Mouse (Mus musculus) mouse embryonic stem cell (cell line): ENCODE results near the gene Mmp9.

ENCODE experiments used
- in situ Hi-C, 2 experiments: fragments of 300-500 bp; cut with MboI; formaldehyde crosslinking; loops; 1 replicate in 1 of 2; 3 replicates in 1 of 2; pipeline ENCODE4 v1.14.3; 2019 to 2020; ENCODE audit warnings: low sequenced_read_pairs in 2 of 2, low pct_unique_long_range_greater_than_20kb in 1 of 2, mixed read lengths in 1 of 2; ENCODE audit not compliant: unreplicated experiment in 1 of 2

Gene Mmp9

GRCm38 (mm10) chr2:164940140-164940830 is at the start of gene Mmp9:
Gene Mmp9 (plus strand): TSS chr2:164940780.
- in situ Hi-C loops: no loop called here

DNA sequence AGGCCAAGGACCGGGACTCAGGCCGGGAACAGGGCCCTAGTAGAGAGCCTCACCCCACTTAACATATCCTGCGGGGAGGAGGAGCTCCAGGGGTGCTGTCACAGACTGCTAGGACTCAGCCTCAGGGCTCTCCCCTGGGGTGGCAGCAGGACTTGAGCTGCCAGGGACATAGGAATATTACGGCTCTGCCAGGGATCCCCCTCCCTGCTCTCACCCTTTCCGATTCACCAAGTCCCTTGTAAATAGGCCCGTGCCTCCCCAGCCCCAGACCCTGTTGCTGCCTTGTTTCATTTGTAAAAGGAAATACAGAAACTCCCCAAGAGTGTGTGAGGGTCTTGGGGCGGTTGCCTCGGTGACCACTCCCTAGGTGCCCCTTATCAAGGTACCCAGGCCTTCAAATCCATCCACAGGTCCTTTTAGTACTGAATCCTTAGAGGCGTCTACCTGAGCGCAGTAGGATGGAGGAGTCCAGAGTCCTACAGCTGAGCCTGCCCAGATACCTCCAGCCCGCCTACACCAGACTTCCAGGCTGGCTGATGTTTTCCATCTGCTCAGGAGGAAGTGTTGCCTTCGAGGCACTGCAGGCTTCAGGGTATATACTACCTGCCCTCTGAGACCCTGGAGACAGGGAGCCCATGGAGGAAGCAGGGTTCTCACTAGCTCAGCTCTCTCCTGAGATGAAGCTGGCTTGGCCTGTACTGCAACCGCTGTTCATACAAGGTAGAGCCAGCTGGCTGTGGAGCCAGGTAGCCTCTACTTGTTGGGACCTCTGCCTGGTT is 49.3 kb upstream of the Mmp9 start:
- in situ Hi-C loops: loop anchor here in 1 of 2 experiments (10.0 kb wide), 1 partner anchor 46 kb away; no protein-coding TSS in a partner anchor

DNA sequence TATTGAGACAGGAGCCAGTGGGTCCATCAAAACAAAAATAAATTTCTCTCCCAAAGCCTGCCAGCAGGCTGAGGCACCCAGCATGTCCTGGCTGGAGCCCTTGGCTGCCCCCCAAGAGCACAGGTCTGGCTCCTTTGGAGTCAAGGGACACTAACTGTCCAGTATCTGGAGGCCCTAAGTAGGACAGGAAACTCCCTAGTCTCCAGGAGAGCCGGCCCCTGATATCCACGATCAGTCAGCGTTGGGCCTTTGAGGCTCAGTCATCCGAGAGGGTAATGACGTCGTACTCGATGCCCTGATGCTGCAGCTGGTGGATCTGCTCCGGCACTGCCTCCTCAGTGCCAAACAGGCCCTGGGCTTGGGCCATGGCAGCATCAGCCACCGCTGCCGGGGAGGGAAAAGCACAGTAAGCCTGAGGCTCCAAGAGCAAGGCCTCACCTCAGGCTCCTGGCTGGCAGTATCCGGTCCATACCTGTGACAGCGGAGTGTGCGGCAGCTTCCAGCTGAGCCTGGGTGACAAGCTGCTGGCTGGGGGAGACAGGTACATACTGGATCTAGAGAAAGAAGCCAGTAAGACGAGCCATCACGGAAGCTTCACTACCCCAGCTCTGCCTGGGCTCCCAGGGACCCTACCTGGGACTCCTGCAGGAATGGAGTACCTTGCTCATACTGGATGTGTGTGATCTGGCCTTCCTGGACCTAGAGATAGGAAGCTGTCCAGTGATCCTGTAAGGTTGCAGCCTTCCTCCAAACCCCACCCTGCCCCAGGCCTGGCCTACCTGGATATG is 48.5 kb upstream of the Mmp9 start:
- in situ Hi-C loops: loop anchor here in 1 of 2 experiments (10.0 kb wide), 1 partner anchor 47 kb away; no protein-coding TSS in a partner anchor

GRCm38 (mm10) chr2:164892696-164893216 is 47.8 kb upstream of the Mmp9 start:
- in situ Hi-C loops: loop anchor here in 1 of 2 experiments (10.0 kb wide), 1 partner anchor 48 kb away; no protein-coding TSS in a partner anchor

DNA sequence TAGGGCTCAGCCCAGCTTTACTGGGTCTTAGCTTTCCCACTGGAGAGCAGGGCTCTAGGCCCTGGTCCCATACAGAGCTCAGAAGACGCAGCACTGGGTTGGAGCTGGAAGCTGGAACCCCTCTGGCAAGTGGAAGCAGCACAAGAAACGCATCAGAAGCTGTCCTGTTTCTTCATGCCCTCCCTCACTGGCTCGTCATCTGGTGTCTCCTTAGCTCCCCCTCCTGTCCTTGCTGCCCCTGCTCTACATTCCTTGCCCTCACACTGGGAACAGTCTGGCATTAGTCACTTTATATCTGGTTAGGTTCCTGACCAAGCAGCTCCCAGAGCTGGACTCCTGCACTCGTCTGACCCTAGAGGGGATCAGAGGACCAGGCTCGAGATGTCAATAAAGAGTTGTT is 46.5 kb upstream of the Mmp9 start:
- in situ Hi-C loops: loop anchor here in 1 of 2 experiments (10.0 kb wide), 1 partner anchor 49 kb away; no protein-coding TSS in a partner anchor

- in situ Hi-C loops: loop anchor here in 1 of 2 experiments (10.0 kb wide), 1 partner anchor 50 kb away; no protein-coding TSS in a partner anchor
Measured at GRCm38 (mm10) chr2:164894644-164895043, 45.9 kb upstream of the Mmp9 start.

GRCm38 (mm10) chr2:164895885-164896284 is 44.7 kb upstream of the Mmp9 start:
- in situ Hi-C loops: loop anchor here in 1 of 2 experiments (10.0 kb wide), 1 partner anchor 51 kb away; no protein-coding TSS in a partner anchor

DNA sequence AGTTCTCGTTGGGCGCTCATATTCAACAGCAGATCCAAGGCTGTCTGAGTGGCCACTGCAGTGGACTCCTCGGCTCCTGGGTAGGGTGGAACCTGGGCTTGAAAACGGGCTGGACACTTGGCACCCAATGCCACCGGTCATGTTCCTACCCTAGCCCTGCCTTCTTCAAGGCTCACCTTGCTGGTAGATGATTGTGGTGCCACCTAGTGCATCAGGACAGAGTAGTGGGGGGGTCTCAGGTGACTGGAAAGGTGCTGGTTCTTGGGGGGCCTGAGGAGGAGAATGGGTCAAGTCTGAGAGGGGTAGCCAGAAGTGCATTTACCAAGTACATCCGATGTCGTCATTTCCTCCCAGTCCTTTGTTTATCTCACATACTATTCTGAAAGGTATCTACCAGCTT is 42.6 kb upstream of the Mmp9 start:
- in situ Hi-C loops: loop anchor here in 1 of 2 experiments (10.0 kb wide), 1 partner anchor 53 kb away; no protein-coding TSS in a partner anchor

DNA sequence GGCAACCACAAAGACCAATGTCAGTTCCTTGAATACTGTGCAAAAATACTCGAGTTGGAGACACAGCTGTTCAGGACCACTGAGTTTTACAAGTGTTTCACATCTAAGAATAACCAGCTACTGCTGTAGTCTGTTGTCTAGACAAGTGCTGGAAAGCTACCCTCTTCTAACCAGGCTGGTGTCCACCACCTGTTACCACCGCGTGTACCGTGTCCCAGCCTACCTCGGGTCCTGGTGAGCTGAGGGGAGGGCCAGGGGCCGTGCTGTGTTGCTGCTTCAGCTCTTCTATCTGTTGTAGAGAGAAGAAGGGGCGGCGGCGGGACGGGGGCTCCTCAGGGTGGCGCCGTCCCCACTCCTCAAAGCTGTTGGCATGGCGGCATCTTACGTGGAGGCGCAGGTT is 41.5 kb upstream of the Mmp9 start:
- in situ Hi-C loops: loop anchor here in 1 of 2 experiments (10.0 kb wide), 1 partner anchor 54 kb away; no protein-coding TSS in a partner anchor

DNA sequence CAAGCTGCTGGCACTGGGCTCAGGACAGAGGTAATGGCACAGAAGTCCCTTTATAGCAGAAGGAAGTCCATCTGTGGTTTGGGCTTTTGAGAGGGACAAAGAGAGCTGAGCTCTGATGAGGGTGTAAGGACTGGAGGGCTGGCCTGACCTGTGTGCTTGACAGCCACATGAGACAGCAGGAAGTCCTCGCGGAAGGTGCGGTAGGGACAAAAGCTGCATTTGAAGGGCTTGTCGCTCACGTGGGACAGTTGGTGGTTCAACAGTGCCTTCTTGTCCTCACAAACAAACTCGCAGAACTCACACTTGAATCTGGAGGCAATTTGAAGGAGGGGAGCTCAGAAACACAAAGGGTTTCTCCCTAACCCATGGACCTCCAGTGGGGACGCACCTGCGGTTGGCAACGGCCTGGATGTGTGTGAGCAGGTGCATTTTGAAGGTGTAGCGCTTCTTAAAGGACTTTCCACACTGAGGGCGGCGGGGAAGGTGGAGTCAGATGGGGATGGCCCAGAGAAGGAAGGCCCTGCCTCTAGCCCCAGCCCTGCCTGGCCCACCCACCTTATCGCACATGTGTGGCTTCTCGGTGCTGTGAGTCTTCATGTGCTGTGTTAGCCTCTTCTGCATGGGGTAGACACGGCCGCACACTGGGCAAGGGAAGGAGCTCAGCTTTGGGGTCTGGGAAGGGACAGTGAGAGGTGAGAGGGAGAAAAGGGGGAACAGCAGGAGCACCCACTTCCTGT is 40.7 kb upstream of the Mmp9 start:
- in situ Hi-C loops: loop anchor here in 1 of 2 experiments (10.0 kb wide), 1 partner anchor 55 kb away; no protein-coding TSS in a partner anchor

- in situ Hi-C loops: no loop called here
Measured at GRCm38 (mm10) chr2:164901380-164901779, 39.2 kb upstream of the Mmp9 start.

DNA sequence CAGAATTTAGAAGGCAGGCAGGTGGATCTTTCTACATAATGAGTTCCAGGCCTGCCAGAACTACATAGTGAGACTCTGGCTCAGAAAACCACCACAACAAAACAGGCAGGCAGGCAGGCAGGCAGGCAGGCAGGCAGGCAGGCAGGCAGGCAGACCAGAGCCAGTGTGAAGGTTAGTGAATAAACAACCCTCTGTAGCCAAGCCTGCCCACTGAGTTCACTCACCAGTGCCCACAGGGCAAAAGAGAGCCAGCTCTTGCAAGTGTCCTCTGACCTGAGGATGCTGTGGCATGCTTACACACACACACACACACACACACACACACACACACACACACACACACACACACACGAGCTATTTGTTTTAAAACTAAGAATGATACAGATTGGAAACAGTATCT is 37.1 kb upstream of the Mmp9 start:
- in situ Hi-C loops: no loop called here

GRCm38 (mm10) chr2:164906071-164906470 is 34.5 kb upstream of the Mmp9 start:
- in situ Hi-C loops: no loop called here

DNA sequence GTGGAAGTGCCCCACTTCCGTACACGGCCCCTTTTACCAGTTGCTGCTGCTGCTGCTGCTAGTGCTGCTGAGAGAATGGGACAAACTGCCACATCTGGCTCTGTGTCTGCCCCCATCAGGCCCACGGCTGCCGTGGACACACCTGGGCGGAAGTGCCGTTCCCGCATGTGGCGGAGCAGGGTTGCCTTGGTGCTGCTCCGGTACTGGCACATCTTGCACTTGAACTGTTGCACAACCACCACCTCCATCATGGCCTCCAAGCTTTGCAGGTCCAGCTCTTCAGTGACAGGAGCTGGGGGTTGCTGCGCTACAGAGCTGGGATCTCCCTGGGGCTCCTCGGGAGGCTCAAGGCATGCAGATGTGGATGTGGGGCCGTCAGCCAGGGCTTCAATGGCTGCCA is 33.1 kb upstream of the Mmp9 start:
- in situ Hi-C loops: no loop called here

DNA sequence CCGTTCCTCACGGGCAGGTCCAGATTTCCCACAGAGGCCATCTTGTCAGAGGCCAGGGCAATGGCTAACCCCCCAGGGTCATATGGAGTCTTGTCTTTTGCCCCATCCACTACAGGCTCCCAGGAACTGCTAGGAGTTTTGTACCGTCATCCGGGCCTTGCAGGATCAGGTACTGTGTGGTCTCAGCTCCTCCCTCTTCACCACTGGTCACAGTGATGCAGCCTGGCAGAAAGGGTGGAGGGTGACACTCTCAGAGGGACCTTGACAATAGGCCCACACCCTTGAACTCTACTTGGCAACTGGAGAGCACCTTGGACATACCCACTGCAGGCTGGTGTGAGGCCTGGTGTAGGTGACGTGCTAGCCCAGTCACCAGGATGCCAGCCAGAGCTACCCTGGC is 32.6 kb upstream of the Mmp9 start:
- in situ Hi-C loops: no loop called here

DNA sequence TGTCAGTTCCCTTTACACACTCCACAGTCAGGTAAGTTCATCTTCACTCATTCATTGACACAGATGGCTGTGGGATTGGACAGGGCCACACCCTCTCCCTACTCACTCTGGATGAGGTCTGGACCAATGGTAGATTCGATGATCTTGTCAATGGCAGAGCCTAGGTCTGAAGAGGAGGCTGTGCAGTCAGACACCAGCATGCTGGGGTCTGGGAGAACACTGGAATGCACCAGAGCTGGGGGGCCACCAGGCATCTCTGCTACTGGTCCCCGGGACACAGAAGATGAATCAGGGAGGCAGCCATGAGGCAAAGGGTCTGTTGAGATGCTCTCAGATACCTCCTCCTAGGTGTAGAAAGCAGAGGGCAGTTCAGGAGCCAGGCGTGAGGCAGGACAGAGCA is 31.5 kb upstream of the Mmp9 start:
- in situ Hi-C loops: no loop called here

DNA sequence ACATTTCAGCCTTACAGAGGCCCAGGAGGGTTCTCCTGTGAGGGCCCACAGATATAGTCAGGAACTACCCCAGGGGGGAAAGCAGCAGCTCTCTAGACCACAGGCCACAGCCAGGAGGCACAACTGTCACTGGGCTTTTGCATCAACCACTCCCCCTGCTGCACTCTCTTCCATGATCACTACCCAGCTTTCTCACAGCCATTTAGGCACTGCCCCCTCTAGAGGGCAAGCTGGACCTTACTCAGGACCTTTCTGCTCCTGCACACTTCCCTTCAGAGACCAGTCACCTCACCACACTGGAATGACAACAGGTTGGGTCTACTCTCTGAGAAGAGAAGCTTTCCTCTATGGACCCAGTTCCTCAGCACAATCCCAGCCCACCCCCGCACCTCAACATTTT is 31.0 kb upstream of the Mmp9 start:
- in situ Hi-C loops: no loop called here
